Mouse (Mus musculus) intestine, embryonic 15.5 days (tissue): ENCODE measurements around the gene Sh2d6. TPM values are rescaled to one million over a fixed set of nuclear protein-coding genes. Genes with fewer than 3 reads are reported as not detected.
"Not testable (repeated sequence)": the region's sequence is repeated elsewhere in the genome, so short reads cannot be mapped to it uniquely, and the experiment has no call there.

ENCODE experiments used
- ATAC-seq: fragments of 200-750 bp; cut with Nextera tagmentation; 2 replicates; pipeline ENCODE4 v1.8.0; 2017; ENCODE audit warnings: moderate TSS enrichment, moderate library complexity
- H3K27ac ChIP-seq: fragments of 300-500 bp; sonication (generic); 2 replicates; pipeline ENCODE4 v1.5.1; 2015; ENCODE audit warnings: mild to moderate bottlenecking, inconsistent platforms
- H3K27me3 ChIP-seq: fragments of 300-500 bp; sonication (generic); replicated peaks from 2 replicates; pipeline ENCODE4 v1.6.1; 2015; ENCODE audit warnings: inconsistent platforms
- H3K36me3 ChIP-seq: fragments of 300-500 bp; sonication (generic); 2 replicates; pipeline ENCODE4 v1.6.1; 2015; ENCODE audit warnings: inconsistent platforms
- H3K4me1 ChIP-seq: fragments of 300-500 bp; sonication (generic); replicated peaks from 2 replicates; pipeline ENCODE4 v1.6.1; 2015; ENCODE audit warnings: inconsistent platforms
- H3K4me2 ChIP-seq: fragments of 300-500 bp; sonication (generic); replicated peaks from 2 replicates; pipeline ENCODE4 v1.6.1; 2015; ENCODE audit warnings: mild to moderate bottlenecking, inconsistent platforms
- H3K4me3 ChIP-seq: fragments of 300-500 bp; sonication (generic); replicated peaks from 2 replicates; pipeline ENCODE4 v1.5.1; 2015; ENCODE audit warnings: inconsistent platforms
- H3K9ac ChIP-seq: fragments of 300-500 bp; sonication (generic); 2 replicates; pipeline ENCODE4 v1.6.1; 2015; ENCODE audit warnings: inconsistent platforms
- H3K9me3 ChIP-seq: fragments of 300-500 bp; sonication (generic); 2 replicates; pipeline ENCODE4 v1.6.1; 2016; ENCODE audit warnings: inconsistent platforms
- WGBS: fragments of 180-500 bp; shearing (Covaris S2); methylation state at CpG from one replicate; pipeline ENCODE4 v1.1.7; 2015; 5-methylcytosine and 5-hydroxymethylcytosine counted together
- polyA plus RNA-seq: library from polyadenylated mRNA; unstranded; fragments of >200 nt; fragmentation: Nextera tagmentation; extraction: Ambion mirVana; gene quantifications from 2 replicates; pipeline ENCODE4 v1.2.1, GENCODE M21; 2015

Sh2d6 gene
- polyA plus RNA-seq, 1 experiment from 2014 or later: 0.16 TPM

GRCm38 (mm10) chr6:72550025-72550424 lies 28.5 kb upstream of the Sh2d6 start:
- Histone ChIP-seq H3K9me3 (no peaks in the 10 kb centered on the region), H3K27me3 (no peaks in the 10 kb centered on the region), H3K27ac (no peak overlapping the region), H3K4me3 (no peak overlapping the region), H3K4me1 (peaks cover 37% of the 10 kb centered on the region), H3K9ac (no peak overlapping the region), H3K36me3 (no peaks in the 10 kb centered on the region), H3K4me2 (no peak overlapping the region)
- 69% methylated on average over 6 of the region's 6 CpGs for WGBS
- no peak for ATAC-seq

- H3K36me3 ChIP-seq: no peaks in the 10 kb centered on the region
- ATAC-seq: peak; percentile 53
- WGBS: 53% methylated on average over 9 of the region's 9 CpGs
- H3K9me3 ChIP-seq: no peaks in the 10 kb centered on the region
- H3K4me1 ChIP-seq: peaks cover 41% of the 10 kb centered on the region
- H3K27me3 ChIP-seq: no peaks in the 10 kb centered on the region
- H3K9ac ChIP-seq: no peak overlapping the region
- no peak overlapping the region for H3K4me3 ChIP-seq
- no peak overlapping the region for H3K27ac ChIP-seq
- peak overlapping the region; percentile 19; the same call in 1 of the 2 replicates for H3K4me2 ChIP-seq
Measured at GRCm38 (mm10) chr6:72549041-72549580, 27.6 kb upstream of the Sh2d6 start.

DNA sequence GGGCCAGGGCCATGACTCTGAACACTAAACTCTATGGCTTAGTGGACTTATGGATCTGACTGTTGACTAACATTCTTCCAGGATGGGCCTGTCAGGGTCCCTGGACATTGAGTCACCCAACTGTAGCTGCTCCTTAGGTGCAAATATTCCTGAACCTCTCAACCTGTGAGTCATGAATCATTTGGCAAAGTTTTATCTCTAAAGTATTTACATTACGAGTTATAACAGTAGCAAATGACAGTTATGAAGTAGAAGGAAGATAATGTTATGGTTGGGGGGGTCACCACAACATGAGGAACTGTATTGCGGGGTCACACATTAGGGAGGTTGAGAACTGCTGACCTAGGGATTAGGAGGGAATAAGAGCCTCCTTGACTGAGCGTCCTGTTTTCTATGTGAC lies 26.4 kb upstream of the Sh2d6 start:
- Histone ChIP-seq H3K4me1 (peaks cover 38% of the 10 kb centered on the region), H3K9ac (no peak overlapping the region), H3K27ac (no peak overlapping the region), H3K4me3 (no peak overlapping the region), H3K27me3 (no peaks in the 10 kb centered on the region), H3K9me3 (no peaks in the 10 kb centered on the region), H3K36me3 (no peaks in the 10 kb centered on the region), H3K4me2 (no peak overlapping the region)
- no peak for ATAC-seq
- WGBS: 65% methylated on average over 3 of the region's 3 CpGs

DNA sequence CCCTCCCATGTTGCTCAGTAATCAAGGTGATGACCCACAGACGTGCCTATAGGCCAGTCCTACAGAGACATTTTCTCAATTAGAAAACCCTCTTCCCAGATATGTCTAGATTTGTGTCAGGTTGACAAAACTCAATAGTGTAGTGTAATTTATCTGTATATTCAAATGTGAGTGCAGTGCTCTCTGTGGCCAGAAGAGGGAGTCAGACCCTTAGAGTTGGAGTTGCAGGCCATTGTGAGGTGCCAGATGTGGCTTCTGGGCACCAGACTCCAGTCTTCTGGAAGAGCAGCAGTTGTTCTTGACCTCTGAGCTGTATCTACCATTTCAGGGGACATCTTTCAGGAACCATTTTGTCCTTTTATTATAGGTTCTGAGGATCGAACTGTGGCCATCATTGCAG lies 25.6 kb upstream of the Sh2d6 start:
- no peaks in the 10 kb centered on the region for H3K27me3 ChIP-seq
- no peak overlapping the region for H3K4me3 ChIP-seq
- WGBS: 95% methylated on average over 2 of the region's 2 CpGs
- H3K27ac ChIP-seq: no peak overlapping the region
- ATAC-seq: no peak
- no peak overlapping the region for H3K4me2 ChIP-seq
- no peak overlapping the region for H3K9ac ChIP-seq
- H3K4me1 ChIP-seq: peaks cover 32% of the 10 kb centered on the region
- H3K9me3 ChIP-seq: no peaks in the 10 kb centered on the region
- H3K36me3 ChIP-seq: no peaks in the 10 kb centered on the region

- ATAC-seq: no peak
- 67% methylated on average over 7 of the region's 7 CpGs for WGBS
- H3K4me1 ChIP-seq: peaks cover 21% of the 10 kb centered on the region
- no peak overlapping the region for H3K4me2 ChIP-seq
- no peak overlapping the region for H3K4me3 ChIP-seq
- H3K36me3 ChIP-seq: no peaks in the 10 kb centered on the region
- no peaks in the 10 kb centered on the region for H3K27me3 ChIP-seq
- no peaks in the 10 kb centered on the region for H3K9me3 ChIP-seq
- H3K27ac ChIP-seq: no peak overlapping the region
- H3K9ac ChIP-seq: no peak overlapping the region
Measured at GRCm38 (mm10) chr6:72545377-72545776, 23.9 kb upstream of the Sh2d6 start.

GRCm38 (mm10) chr6:72544283-72544987 lies 22.9 kb upstream of the Sh2d6 start, which contains the start of gene Capg:
Capg (plus strand) TSS chr6:72544391.
- Histone ChIP-seq H3K9me3 (no peaks in the 10 kb centered on the region), H3K9ac (peak within 1 kb of the TSS; percentile 22), H3K27me3 (no peaks in the 10 kb centered on the region), H3K4me1 (peaks cover 13% of the 10 kb centered on the region), H3K27ac (0 out of 2 replicates have a peak within 1 kb of the TSS, but pooled peaks have one; percentile 3), H3K4me2 (peak within 1 kb of the TSS; percentile 56), H3K36me3 (no peaks in the 10 kb centered on the region), H3K4me3 (peak within 1 kb of the TSS; percentile 30)
- WGBS: 8% methylated on average over 23 of the region's 23 CpGs
- ATAC-seq: peak; percentile 35

DNA sequence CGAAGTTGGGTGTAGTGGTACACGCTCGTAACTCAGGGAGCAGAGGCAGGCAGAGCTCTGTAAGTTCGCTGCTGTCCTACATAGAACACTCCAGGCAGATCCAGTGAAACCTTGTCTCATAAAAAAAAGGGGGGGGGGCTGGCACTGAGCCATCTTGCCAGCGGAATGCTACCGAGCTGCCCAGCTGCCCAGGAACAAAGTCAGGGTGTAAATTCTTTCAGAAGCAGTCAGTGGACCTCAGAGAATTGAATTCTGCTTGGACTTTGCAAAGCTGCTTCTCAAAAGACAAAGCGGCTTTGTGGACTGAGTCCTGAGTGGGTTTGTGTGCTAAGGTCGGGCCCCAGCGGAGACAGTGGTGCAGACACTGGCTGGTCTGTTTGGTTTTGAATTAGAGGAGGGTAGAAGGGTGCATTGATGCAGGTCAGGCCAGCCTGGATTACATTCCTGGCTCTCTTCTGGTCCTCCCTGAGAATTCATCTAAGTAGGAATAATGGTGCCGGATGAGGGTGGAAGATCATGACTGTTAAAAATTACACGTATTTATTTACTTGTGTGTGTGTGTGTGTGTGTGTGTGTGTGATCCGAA lies 21.9 kb upstream of the Sh2d6 start:
- WGBS: 74% methylated on average over 12 of the region's 12 CpGs
- ATAC-seq: no peak
- Histone ChIP-seq H3K9ac (no peak overlapping the region), H3K9me3 (no peaks in the 10 kb centered on the region), H3K27ac (no peak overlapping the region), H3K27me3 (no peaks in the 10 kb centered on the region), H3K4me2 (no peak overlapping the region), H3K4me3 (no peak overlapping the region), H3K36me3 (no peaks in the 10 kb centered on the region), H3K4me1 (peaks cover 15% of the 10 kb centered on the region)

GRCm38 (mm10) chr6:72538562-72539031 lies 17.1 kb upstream of the Sh2d6 start:
- peaks cover 13% of the 10 kb centered on the region for H3K4me1 ChIP-seq
- peak overlapping the region; percentile 76 for H3K4me2 ChIP-seq
- H3K36me3 ChIP-seq: no peaks in the 10 kb centered on the region
- peak overlapping the region; percentile 50 for H3K9ac ChIP-seq
- H3K27ac ChIP-seq: peak overlapping the region; percentile 5; the same call in 1 of the 2 replicates
- no peaks in the 10 kb centered on the region for H3K27me3 ChIP-seq
- no peaks in the 10 kb centered on the region for H3K9me3 ChIP-seq
- ATAC-seq: peak; percentile 98
- peak overlapping the region; percentile 53 for H3K4me3 ChIP-seq
- WGBS: 0% methylated on average over 16 of the region's 16 CpGs

DNA sequence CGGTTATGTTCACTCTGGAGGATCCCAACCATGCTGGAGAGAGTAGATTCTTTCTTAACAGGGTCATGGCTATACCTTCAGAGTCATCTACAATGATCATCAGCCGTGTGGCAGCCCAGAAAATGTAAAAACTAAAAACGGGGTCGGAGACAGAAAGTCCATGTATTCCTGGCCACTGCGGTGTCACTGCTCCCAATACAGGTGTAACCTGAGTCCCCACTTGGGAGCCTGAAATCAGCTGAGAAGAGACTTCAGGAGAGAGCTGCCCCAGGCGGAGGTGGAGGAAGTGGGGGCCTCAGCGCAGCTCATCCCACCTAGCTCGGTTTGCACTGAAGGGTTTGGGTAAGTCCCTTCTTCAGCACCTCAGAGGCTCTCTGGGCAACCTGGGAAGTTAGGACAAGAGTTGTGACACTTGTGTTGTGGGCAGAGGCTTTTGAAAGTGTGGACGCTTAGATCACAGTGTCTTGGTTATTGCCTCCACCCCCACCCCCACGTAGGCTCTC lies 16.5 kb upstream of the Sh2d6 start:
- H3K9me3 ChIP-seq: no peaks in the 10 kb centered on the region
- H3K9ac ChIP-seq: 0 out of 2 replicates have a peak overlapping the region, but pooled peaks have one; percentile 50
- 49% methylated on average over 10 of the region's 10 CpGs for WGBS
- H3K36me3 ChIP-seq: no peaks in the 10 kb centered on the region
- peak overlapping the region; percentile 53 for H3K4me3 ChIP-seq
- H3K27me3 ChIP-seq: no peaks in the 10 kb centered on the region
- H3K4me2 ChIP-seq: peak overlapping the region; percentile 76
- no peak; the same call in 1 of the 2 replicates for ATAC-seq
- H3K4me1 ChIP-seq: peaks cover 13% of the 10 kb centered on the region
- peak overlapping the region; percentile 5; the same call in 1 of the 2 replicates for H3K27ac ChIP-seq

DNA sequence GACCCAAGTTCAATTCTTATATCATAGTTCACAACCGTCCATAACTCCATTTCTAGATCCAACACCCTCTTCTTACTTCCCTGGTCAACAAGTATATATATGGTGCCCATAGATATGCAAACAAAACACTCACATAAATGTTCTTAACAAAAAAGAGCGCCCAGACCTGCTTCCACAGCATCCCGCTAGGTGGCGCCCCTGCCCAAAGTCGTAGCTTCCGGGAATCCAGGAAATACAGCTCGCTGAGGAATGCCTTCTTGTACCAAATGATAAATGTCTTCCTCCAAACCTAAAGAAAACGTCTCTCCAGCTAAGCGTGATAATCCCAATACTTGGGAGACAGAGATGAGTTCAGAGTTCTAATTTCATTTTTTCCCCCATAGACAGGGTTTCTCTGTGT lies 13.7 kb upstream of the Sh2d6 start:
- Histone ChIP-seq H3K4me3 (no peak overlapping the region), H3K27ac (no peak overlapping the region), H3K4me1 (peaks cover 13% of the 10 kb centered on the region), H3K4me2 (0 out of 2 replicates have a peak overlapping the region, but pooled peaks have one; percentile 10), H3K27me3 (no peaks in the 10 kb centered on the region), H3K9me3 (no peaks in the 10 kb centered on the region), H3K36me3 (no peaks in the 10 kb centered on the region), H3K9ac (no peak overlapping the region)
- no peak for ATAC-seq
- WGBS: 2% methylated on average over 9 of the region's 9 CpGs

- no peak overlapping the region for H3K4me3 ChIP-seq
- H3K4me1 ChIP-seq: peaks cover 13% of the 10 kb centered on the region
- peak overlapping the region; percentile 51; the same call in 1 of the 2 replicates for H3K27ac ChIP-seq
- H3K9me3 ChIP-seq: no peaks in the 10 kb centered on the region
- no peak overlapping the region for H3K4me2 ChIP-seq
- ATAC-seq: peak; percentile 15; the same call in 1 of the 2 replicates
- no peaks in the 10 kb centered on the region for H3K36me3 ChIP-seq
- H3K9ac ChIP-seq: no peak overlapping the region
- H3K27me3 ChIP-seq: no peaks in the 10 kb centered on the region
- 40% methylated on average over 9 of the region's 9 CpGs for WGBS
Measured at GRCm38 (mm10) chr6:72534035-72534809, 12.7 kb upstream of the Sh2d6 start.

DNA sequence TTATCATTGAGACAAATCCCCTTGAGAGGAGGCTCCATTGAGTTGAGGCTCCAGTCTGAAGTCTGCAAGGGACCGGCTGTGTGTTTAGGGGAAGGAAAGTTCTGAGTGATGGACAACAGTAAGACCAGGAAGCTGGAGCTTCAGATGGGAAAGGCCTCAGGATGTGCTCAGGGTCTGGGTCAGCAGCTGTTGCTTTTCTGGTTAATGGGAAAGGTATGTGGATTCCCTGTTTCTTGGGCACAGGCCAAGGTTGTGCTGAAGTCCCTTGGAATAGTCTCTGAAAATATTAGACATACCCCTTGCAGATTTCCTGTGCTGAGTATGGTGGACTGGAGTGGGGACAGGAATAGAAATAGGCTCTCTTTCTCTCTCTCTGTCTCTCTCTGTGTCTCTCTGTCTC lies 12.0 kb upstream of the Sh2d6 start:
- H3K27ac ChIP-seq: peak overlapping the region; percentile 51; the same call in 1 of the 2 replicates
- WGBS: 29% methylated on average over 1 of the region's 1 CpGs

More for the DNA sequence above, 12.0 kb upstream of the Sh2d6 start:
- H3K4me2 ChIP-seq, H3K4me3 ChIP-seq, H3K9me3 ChIP-seq, H3K9ac ChIP-seq, H3K36me3 ChIP-seq, H3K4me1 ChIP-seq, H3K27me3 ChIP-seq: not testable (repeated sequence)
- ATAC-seq: peak; percentile 46
